Mouse (Mus musculus) left cerebral cortex, adult 9 months (tissue): ENCODE data around the gene Ushbp1.

ENCODE experiments used
- DNase-seq, 2 experiments: peaks; one replicate each; pipeline ENCODE4 v3.0.0; 2022; ENCODE audit warnings: low spot score in 2 of 2

Ushbp1 gene

DNA sequence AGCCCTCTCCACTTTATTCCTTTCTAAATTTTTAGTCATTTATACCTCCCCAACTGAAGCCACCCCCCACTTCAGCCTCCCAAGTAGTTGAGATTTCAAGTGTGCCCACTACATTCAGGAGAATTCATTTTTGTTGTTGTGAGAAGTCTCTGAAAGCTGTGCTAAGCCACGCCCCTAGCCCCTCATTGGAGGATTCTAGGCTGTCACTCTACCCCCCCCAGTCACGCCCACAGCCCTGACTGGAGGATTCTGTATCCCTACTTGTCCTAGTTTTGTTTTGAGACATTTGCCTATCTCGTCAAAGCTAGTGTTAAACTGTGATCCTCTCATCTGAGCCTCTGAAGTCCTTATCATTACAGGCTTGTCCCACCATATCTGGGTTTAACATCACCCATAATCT, 2.7 kb downstream of the Ushbp1 start:
- DNase-seq = no peak

- no peak for DNase-seq
Observed at GRCm38 (mm10) chr8:71392391-71392790, 3.2 kb downstream of the Ushbp1 start.

DNA sequence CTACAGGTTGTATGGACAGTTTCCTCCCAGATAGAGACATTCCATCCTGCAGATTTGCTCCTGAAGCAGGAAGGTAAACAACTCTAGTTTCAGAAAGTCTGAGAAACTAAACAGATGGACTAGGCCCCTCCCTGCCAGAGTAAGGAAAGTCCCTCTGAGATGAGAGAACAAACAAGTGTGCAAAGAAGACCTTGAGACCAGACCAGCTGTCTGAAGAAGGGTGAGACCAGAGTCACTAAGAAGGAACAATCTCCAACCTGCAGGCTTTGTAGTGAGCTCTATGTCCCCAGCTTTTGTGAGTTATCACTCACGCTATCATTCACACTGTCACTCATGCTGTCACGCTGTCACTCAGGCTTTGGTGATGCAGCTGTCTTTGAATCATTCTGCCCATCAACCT, 3.9 kb downstream of the Ushbp1 start:
- DNase-seq = no peak

DNA sequence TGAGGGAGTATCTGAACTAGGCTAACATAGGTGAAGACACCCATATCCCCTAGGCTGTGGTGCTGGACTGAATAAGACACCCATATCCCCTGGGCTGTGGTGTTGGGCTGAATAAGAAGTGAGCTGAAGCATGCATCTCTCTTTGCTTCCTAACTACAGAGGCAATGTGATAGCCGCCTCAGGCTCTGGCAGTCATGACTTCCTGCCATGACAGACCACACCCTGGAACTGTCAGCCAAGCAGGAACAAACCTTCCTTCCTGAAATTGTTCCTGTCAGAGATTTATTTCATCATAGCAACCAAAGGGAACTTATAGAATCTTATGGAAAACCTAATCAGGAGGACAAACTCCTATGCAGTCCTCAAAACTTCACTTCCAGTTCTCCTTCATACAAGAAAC, 7.3 kb downstream of the Ushbp1 start:
- DNase-seq = no peak

GRCm38 (mm10) chr8:71385212-71385835, 10.3 kb downstream of the Ushbp1 start:
- DNase-seq = no peak

GRCm38 (mm10) chr8:71383860-71384259, 11.7 kb downstream of the Ushbp1 start:
- DNase-seq = no peak

- DNase-seq = no peak
Observed at GRCm38 (mm10) chr8:71383396-71383795, 12.2 kb downstream of the Ushbp1 start.

DNA sequence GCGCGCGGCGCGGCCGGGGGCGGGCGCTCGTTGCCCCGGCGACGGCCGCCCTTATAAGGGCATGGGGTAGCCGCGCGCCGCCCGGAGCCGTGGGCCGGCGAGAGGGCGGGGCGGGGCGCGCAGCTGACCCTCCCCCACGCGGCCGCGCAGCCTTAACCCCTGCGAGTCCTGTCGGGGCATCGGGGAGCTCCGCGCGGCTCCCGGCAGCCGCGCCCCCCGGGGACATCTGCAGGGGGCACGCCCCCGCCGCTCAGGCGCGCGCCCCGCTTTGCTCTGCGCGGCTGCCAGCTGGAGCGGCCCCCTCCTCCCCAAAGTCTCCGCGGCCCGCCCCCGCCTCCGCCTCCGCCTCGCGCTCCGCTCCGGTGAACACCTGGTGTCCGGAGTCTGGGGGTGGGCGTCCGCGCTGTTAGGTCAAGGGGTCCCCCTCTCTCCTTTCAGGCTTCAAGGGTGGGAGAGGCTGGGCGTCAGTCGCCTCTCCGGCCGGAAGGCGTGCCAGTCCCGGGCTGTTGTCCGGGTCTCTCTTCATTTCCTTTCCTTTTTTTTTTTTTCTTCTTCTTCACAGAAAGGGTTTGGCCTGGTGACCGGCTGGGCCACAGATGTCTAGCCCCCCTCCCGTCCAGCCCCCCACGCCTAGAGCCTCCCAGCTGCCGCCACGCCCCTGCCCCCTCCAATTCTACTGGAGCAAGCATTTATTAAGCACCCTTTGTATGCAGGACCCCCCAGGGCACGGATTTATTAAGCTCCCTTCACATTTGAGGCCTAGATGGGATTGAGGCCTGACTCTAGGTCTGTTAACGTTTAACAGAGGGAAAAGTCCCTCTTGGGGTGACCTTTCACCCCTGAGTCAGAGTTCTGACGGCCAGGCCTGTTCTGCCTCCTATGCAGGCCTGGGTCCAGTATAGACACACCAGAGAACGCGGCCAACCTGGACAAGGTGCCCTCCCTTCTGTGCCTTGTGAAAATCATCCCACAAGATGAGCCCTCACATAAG, 13.3 kb downstream of the Ushbp1 start:
- DNase-seq = peak in 1 of 2 experiments; percentile 73

GRCm38 (mm10) chr8:71381421-71381970, 14.1 kb downstream of the Ushbp1 start, which contains the start of gene Nr2f6:
TSS of gene Nr2f6 (minus strand) at chr8:71381960.
- no peak for DNase-seq

GRCm38 (mm10) chr8:71380178-71381171, 15.1 kb downstream of the Ushbp1 start:
- no peak for DNase-seq

DNA sequence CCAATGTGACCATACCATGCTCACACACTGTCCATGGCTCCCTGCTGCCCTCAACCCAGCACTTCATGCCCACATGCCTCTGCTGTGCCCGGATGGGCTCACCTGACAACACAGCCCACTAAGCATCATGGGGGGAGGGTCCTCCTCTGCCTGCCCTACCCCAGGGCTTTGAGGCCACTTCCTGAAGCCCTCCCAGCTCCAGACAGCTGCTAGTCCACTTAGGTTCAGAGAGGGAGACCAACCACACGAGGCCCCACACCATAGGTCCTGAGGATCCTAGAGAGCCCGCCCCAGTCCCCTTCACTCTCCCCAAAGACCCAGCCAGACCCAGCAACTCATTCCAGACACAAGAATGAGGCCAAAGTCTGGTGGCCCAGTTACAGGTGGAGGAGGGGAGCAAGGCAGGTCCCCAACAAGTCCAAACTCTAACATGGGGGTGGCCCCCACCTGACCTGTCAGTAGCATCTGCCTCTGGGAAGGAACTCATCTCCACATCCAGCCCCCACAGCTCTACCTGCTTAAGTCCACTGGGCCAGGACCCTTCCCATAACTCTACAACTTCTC, 16.0 kb downstream of the Ushbp1 start:
- DNase-seq = no peak

DNA sequence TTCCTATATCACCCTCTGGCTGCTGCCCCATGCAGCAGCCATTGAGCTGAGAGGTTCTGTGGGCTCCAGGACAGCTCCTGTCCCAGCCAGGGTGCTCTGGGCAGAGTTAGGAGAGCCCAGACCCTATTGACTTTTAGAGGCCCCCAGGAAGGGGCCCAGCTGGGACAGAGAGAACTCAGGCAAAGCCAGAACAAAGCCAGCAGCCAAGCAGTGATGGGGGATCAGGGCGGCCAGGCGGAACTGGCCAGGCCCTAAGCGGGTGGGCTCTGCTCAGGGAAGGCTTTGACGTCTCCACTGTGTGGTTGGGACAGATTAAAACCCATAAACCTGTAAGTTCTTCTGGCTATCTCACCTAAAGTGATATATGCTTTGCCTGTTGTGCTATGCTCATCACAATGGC, 16.6 kb downstream of the Ushbp1 start:
- DNase-seq = no peak

- DNase-seq = no peak
Observed at GRCm38 (mm10) chr8:71376423-71377030, 19.1 kb downstream of the Ushbp1 start.

GRCm38 (mm10) chr8:71375581-71376422, 19.8 kb downstream of the Ushbp1 start:
- DNase-seq = peak in 1 of 2 experiments; percentile 65

- DNase-seq = no peak
Observed at GRCm38 (mm10) chr8:71374616-71375206, 20.9 kb downstream of the Ushbp1 start.

GRCm38 (mm10) chr8:71373000-71373399, 22.6 kb downstream of the Ushbp1 start:
- DNase-seq = no peak

- no peak for DNase-seq
Observed at GRCm38 (mm10) chr8:71372427-71372826, 23.2 kb downstream of the Ushbp1 start.

DNA sequence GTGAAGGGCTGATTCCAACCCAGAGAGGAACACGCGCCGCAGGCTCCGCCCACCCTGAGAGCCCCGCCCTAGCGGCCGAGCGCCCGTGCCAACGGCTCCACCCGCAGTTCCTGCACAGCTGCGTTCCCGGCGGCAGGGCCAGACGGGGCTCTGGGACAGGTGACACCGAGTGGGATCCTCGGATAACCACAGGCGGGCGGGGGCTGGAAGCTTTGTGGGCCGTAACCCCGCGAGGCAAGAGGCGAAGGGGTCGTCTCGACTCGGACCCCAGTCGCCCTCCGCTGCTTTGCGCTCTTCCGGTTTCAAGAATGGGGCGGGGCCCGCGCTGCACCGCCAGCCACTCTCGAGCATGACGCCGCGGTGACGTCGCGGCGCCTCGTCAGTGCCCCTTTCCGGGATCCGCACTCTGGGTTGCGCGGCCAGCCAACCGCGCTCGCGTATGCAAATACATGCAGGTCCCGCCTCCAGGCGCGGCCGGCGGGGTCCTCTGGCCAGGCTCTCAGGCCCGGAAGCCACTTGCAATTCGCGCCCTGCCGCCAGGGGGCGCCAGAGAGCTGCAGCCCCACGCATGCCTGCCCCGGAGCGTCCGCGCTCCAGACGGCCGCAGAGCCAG, 24.3 kb downstream of the Ushbp1 start, which contains the start of gene Ocel1:
Gene Ocel1, plus strand, starts transcription at position 63 of the 613 bp plus-strand sequence.
- peak; percentile 96 to 98 for DNase-seq
